Mouse (Mus musculus) kidney, adult 18-20 months (tissue): Measurements from ENCODE around the gene Xrn2.
A peak's percentile ranks its signal among the peaks of the same experiment; 100 is the strongest.

Experiments used
- DNase-seq: peaks from one replicate; pipeline ENCODE4 v3.0.0; 2021

Gene Xrn2

DNA sequence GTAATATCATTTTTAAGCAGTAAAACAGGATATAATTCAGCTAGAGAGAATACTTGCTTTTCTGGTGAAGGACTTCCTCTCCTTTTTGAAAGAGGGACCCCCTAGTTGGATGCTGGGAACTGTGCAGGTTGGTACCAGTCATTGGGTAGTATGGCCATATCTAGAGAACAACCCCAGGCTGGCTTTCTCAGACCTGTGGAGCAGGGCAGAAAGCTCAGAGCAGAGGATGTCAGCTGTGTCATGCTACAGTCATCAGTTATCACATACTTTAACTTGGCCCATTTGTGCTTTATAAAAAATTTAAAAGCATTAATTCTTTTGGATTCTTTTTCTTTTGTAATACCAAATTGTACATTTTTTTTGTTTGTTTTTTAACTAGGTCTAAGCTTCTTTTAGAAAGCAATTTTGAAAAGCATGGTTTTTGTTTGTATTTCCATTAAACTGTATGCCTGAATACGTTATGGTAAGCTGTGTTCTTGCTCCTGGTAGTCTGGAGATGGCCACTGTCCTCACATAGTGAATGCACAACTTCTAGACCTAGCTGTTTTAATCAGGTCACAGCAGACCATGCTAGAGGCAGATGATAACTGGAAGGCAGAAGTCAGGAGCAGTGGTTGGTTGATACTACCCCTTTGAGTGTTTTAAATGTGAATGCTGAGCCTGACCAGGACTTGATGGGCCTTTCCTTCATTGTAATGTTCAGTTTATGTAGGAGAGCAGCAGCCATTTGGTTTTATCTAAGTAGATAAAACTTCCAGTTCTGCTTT, 54.9 kb downstream of the Xrn2 start:
- no peak for DNase-seq

DNA sequence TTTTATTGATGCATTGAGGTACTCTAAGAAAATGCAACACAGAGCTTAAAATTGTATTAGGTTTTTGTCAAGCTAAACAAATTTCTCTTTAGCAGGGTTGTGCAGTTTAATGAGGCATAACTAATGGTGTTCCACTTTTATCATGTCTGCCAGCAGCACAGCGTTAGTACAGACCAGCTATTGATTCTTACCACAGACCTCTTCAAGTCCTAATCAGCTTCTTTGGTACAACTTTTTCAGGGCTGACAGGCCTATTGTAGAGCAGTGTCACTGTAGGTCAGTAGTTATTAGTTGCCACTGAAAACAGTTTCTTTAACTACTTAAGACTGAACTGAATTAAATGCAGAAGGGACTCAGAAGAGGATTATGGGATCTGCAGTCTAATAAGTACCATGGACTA, 56.3 kb downstream of the Xrn2 start:
- no peak for DNase-seq

DNA sequence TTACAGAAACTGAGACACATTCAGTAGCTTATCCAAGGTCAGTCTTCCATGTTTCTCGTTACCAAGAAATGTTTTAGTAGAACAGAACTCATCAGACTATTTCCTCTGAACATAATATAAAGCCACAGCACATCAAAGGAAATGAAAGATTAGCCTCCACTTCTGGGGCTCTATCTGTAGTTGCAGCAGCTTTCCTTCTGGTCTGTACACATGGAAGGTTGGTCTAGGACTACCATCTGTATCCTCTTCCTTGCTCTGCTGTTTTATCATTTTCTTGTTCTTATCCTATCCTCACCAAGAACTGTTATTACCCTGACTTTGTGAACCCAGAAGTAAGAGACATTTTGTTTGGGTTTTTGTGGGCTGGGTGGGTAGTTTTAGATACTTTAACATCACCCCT, 57.5 kb downstream of the Xrn2 start:
- no peak for DNase-seq

- no peak for DNase-seq
Observed at GRCm38 (mm10) chr2:147073962-147074361, 61.2 kb downstream of the Xrn2 start.

- DNase-seq: no peak
Observed at GRCm38 (mm10) chr2:147074399-147074798, 61.6 kb downstream of the Xrn2 start.

GRCm38 (mm10) chr2:147082391-147082790, 69.6 kb downstream of the Xrn2 start:
- no peak for DNase-seq

- peak; percentile 49 for DNase-seq
Observed at GRCm38 (mm10) chr2:147083471-147084365, 70.9 kb downstream of the Xrn2 start.

GRCm38 (mm10) chr2:147084366-147085071, 71.7 kb downstream of the Xrn2 start:
- DNase-seq: peak; percentile 25

- no peak for DNase-seq
Observed at GRCm38 (mm10) chr2:147085072-147085870, 72.5 kb downstream of the Xrn2 start, which contains the start of gene Nkx2-4. Nkx2-4 (minus strand) TSS chr2:147085445.

GRCm38 (mm10) chr2:147085937-147086336, 73.1 kb downstream of the Xrn2 start:
- DNase-seq: no peak

DNA sequence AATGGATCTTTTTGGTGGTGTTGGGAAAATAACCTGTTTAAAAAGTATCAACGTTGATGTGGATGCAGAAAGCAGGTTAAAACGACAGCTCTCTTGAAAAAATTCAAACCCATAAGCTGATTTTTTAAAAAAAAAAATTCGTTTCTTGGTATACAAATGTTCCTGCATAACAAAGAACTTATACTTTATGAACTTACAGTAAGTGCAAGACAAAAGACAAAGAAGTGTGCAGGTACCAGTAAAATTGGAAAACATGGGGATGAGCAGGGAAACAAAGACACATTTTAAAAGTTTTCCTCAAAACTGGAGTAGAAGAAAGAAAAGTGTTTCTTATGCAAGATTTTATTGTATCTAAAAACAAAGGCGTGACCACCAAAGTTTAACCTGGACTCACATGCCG, 73.6 kb downstream of the Xrn2 start:
- DNase-seq: no peak

GRCm38 (mm10) chr2:147119736-147120135, 106.9 kb downstream of the Xrn2 start:
- DNase-seq: no peak

GRCm38 (mm10) chr2:147127366-147127765, 114.6 kb downstream of the Xrn2 start:
- no peak for DNase-seq
